Mouse (Mus musculus) liver, adult 2 months (tissue): Measurements from ENCODE around the gene Cactin. TPM values are rescaled to one million over a fixed set of nuclear protein-coding genes. Genes with fewer than 3 reads are reported as not detected.

Experiments
- DNase-seq: peaks from one replicate; pipeline ENCODE4 v3.0.0-alpha.2; 2011; ENCODE audit warnings: low read depth, low spot score; ENCODE audit errors: extremely low read depth
- H3K27ac ChIP-seq: fragments of 200-500 bp; replicated peaks from 2 replicates; pipeline ENCODE4 v1.5.1; 2012; ENCODE audit warnings: low read depth, mild to moderate bottlenecking, control low read depth, inconsistent platforms, low read length; ENCODE audit not compliant: insufficient read depth
- H3K27me3 ChIP-seq: fragments of 200-500 bp; 2 replicates; pipeline ENCODE4 v1.6.1; 2012; ENCODE audit warnings: mild to moderate bottlenecking, moderate library complexity, low read length, inconsistent platforms; ENCODE audit not compliant: control insufficient read depth, insufficient read depth
- H3K36me3 ChIP-seq: fragments of 200-500 bp; 2 replicates; pipeline ENCODE4 v1.6.1; 2012; ENCODE audit warnings: low read length, inconsistent platforms; ENCODE audit not compliant: control insufficient read depth, insufficient read depth
- H3K4me1 ChIP-seq: fragments of 200-500 bp; 2 replicates; pipeline ENCODE4 v1.6.1; 2011; ENCODE audit warnings: low read length; ENCODE audit not compliant: control insufficient read depth, insufficient read depth
- H3K4me3 ChIP-seq: fragments of 200-500 bp; 2 replicates; pipeline ENCODE4 v1.5.1; 2011; ENCODE audit warnings: low read depth, mild to moderate bottlenecking, control low read depth, low read length, moderate library complexity; ENCODE audit not compliant: insufficient read depth
- H3K79me2 ChIP-seq: fragments of 200-500 bp; 2 replicates; pipeline ENCODE4 v1.6.1; 2012; ENCODE audit warnings: inconsistent platforms, mild to moderate bottlenecking, low read length, moderate library complexity; ENCODE audit not compliant: control insufficient read depth, insufficient read depth
- H3K9ac ChIP-seq: fragments of 200-500 bp; 2 replicates; pipeline ENCODE4 v1.6.1; 2012; ENCODE audit warnings: low read depth, mild to moderate bottlenecking, control low read depth, inconsistent platforms, low read length
- CTCF ChIP-seq: fragments of 200-500 bp; IDR thresholded peaks from 2 replicates; pipeline ENCODE4 v1.5.1; 2011; ENCODE audit warnings: low read depth, low read length, control low read depth
- POLR2A ChIP-seq: fragments of 200-500 bp; IDR thresholded peaks from 2 replicates; pipeline ENCODE4 v1.6.1; 2011; ENCODE audit warnings: low read length, control low read depth; ENCODE audit not compliant: insufficient read depth; ENCODE audit errors: extremely low read depth
- WGBS: fragments of 180-500 bp; shearing (Covaris S2); methylation state at CpG from one replicate; pipeline ENCODE4 v1.1.7; 2018; 5-methylcytosine and 5-hydroxymethylcytosine counted together
- polyA plus RNA-seq: library from polyadenylated mRNA; depleted of rRNA; stranded (reverse); fragments of >200 nt; gene quantifications from 2 replicates; pipeline ENCODE4 v1.2.3, GENCODE M21; 2012
- total RNA-seq: library from RNA; depleted of rRNA; stranded (reverse); fragments of >200 nt; gene quantifications from 2 replicates; pipeline ENCODE4 v1.2.3, GENCODE M21; 2014

Gene Cactin
- total and polyA plus RNA-seq, 2 experiments, result 5.0 to 14.1 TPM

DNA sequence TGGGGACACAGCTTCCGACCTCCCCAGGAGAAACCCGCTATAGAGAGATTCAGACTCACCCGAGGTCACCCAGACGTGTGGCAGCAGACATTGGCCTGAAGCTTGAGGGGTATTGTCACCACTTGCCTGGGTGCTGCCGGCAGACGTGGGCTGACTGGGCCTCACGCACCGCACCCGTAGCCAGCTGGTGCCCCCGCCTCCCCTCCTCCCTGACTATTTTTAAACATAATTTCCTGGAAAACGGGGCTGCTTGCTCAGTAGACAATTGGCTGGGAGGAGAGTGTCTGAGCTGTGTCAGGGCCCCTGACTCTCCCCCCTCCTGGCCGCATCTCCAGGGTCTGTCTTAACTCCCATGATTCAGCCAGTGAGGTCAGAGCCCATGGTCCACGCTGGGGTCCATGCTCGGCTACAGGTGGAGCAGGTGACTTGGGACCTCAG, 18.1 kb upstream of the Cactin start:
- H3K79me2 ChIP-seq, result peaks cover 55% of the 10 kb centered on the region
- TF ChIP-seq CTCF (no peak), POLR2A (no peak)
- 0 out of 2 replicates have a peak overlapping the region, but pooled peaks have one; percentile 1 for H3K27ac ChIP-seq
- no peak overlapping the region for H3K4me3 ChIP-seq
- no peaks in the 10 kb centered on the region for H3K36me3 ChIP-seq
- DNase-seq, result no peak
- H3K4me1 ChIP-seq, result peaks cover 35% of the 10 kb centered on the region
- 47% methylated on average over 14 of the region's 14 CpGs for WGBS
- H3K27me3 ChIP-seq, result no peaks in the 10 kb centered on the region
- no peak overlapping the region for H3K9ac ChIP-seq

DNA sequence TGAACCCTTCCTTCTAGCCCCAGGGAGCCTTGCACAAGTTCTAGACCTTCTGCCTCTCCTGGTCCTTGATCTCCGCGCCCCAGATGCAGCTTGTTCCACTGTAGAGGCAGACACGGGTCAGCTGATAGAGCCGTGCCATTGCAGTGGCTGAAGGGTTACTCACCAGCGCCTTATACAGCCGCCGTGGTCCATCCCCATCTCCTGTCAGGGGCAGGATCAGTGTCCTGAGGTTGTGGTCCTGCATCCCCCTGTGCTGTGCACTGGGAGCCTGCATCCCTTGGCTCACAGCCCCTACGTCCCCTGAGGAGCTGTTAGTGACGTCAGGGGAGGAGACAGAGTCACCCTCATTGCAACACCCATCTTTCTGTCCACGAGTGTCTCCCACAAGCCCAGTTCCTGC, 17.6 kb upstream of the Cactin start:
- no peaks in the 10 kb centered on the region for H3K36me3 ChIP-seq
- H3K4me1 ChIP-seq, result peaks cover 32% of the 10 kb centered on the region
- no peak for TF ChIP-seq CTCF
- no peak for TF ChIP-seq POLR2A
- no peak for DNase-seq
- no peaks in the 10 kb centered on the region for H3K27me3 ChIP-seq
- H3K4me3 ChIP-seq, result no peak overlapping the region
- WGBS, result 52% methylated on average over 10 of the region's 10 CpGs
- H3K27ac ChIP-seq, result no peak overlapping the region
- H3K9ac ChIP-seq, result no peak overlapping the region
- peaks cover 50% of the 10 kb centered on the region for H3K79me2 ChIP-seq

GRCm38 (mm10) chr10:81303761-81304160, 17.1 kb upstream of the Cactin start:
- Histone ChIP-seq H3K79me2 (peaks cover 45% of the 10 kb centered on the region), H3K36me3 (no peaks in the 10 kb centered on the region), H3K9ac (no peak overlapping the region), H3K27me3 (no peaks in the 10 kb centered on the region), H3K4me1 (peaks cover 28% of the 10 kb centered on the region), H3K27ac (no peak overlapping the region), H3K4me3 (no peak overlapping the region)
- DNase-seq, result no peak
- WGBS, result 57% methylated on average over 7 of the region's 7 CpGs
- no peak for TF ChIP-seq CTCF
- TF ChIP-seq POLR2A, result no peak

DNA sequence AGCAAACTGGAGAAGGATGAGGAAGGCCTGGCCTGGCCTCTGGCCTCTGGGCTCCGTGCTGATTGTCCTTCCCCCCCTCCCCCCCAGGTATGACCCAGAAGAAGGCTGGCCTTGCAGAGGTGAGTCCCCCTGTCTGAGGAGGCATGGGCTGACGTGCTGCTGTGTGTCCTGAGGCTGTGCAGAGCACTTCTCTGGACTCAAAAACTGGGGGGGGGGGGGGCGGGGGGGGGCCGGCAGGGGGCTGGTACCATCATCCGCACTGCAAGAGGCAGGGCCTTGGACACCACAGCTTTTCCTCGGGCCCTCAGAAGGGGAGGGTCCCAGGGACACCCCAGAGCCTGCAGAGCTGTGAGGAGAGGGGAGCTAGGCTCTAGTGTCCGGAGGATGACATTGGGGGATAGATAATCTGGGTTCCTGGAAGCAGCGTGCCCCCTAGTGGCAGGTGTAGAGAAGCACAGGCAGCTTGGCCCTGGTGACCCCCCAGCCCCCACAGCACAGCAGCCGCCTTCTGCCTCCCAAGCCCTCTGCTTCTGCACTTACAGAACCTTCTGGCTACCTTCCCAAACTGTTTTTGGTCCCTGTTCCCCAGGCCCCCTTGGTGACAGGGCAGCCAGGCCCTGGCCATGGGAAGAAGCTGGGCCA, 16.2 kb upstream of the Cactin start:
- peaks cover 41% of the 10 kb centered on the region for H3K79me2 ChIP-seq
- 4% methylated on average over 8 of the region's 9 CpGs for WGBS
- no peak overlapping the region for H3K4me3 ChIP-seq
- peaks cover 18% of the 10 kb centered on the region for H3K4me1 ChIP-seq
- no peak overlapping the region for H3K27ac ChIP-seq
- no peaks in the 10 kb centered on the region for H3K27me3 ChIP-seq
- no peak for DNase-seq
- no peak overlapping the region for H3K9ac ChIP-seq
- no peaks in the 10 kb centered on the region for H3K36me3 ChIP-seq
- TF ChIP-seq CTCF (peak; percentile 97), POLR2A (no peak)

DNA sequence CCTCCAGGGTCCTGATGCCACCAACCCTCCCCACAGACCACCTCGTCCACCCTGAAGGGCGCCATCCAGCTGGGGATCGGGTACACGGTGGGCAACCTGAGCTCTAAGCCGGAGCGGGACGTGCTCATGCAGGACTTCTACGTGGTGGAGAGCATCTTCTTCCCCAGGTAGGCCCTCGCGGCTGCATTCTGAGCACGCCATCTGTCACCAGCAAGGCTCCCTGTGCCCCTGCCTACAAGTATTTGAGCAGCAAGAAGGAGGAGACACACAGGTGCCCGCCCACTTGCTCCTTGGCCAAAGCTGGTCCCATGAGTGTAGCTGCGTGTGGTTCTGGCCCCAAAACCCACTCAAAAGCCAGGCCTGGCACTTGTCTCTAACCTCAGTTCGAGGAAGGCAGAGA, 15.2 kb upstream of the Cactin start:
- WGBS, result 91% methylated on average over 14 of the region's 14 CpGs
- H3K27ac ChIP-seq, result no peak overlapping the region
- no peak overlapping the region for H3K9ac ChIP-seq
- H3K36me3 ChIP-seq, result no peaks in the 10 kb centered on the region
- H3K4me3 ChIP-seq, result no peak overlapping the region
- no peaks in the 10 kb centered on the region for H3K27me3 ChIP-seq
- peaks cover 9% of the 10 kb centered on the region for H3K4me1 ChIP-seq
- TF ChIP-seq POLR2A (no peak), CTCF (no peak)
- H3K79me2 ChIP-seq, result peaks cover 41% of the 10 kb centered on the region
- DNase-seq, result no peak

DNA sequence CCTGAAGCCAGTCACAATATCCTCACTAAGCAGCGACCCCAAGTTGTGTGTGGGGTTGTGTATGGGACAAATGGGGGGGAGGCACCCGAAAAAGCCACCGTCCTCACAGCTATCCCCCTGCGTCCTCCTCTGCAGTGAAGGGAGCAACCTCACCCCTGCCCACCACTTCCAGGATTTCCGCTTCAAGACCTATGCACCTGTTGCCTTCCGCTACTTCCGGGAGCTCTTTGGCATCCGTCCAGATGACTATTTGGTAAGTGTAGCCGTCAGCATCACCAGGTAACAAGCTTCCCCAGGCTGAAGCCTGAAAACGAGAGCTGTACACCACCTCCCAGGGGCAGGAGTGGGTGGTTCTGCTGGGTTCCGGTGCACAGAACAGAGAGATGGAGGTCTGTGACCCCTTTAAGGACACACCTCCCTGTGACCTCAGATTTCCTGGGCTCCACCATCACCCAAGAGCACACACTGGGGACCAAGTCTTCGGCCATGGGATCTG, 14.7 kb upstream of the Cactin start:
- H3K27ac ChIP-seq, result no peak overlapping the region
- H3K4me1 ChIP-seq, result peaks cover 8% of the 10 kb centered on the region
- H3K79me2 ChIP-seq, result peaks cover 35% of the 10 kb centered on the region
- WGBS, result 86% methylated on average over 12 of the region's 12 CpGs
- no peaks in the 10 kb centered on the region for H3K27me3 ChIP-seq
- no peak for DNase-seq
- H3K4me3 ChIP-seq, result no peak overlapping the region
- TF ChIP-seq CTCF (no peak), POLR2A (no peak)
- H3K9ac ChIP-seq, result no peak overlapping the region
- H3K36me3 ChIP-seq, result no peaks in the 10 kb centered on the region
